Mouse (Mus musculus) brain, embryonic 18.5 days (tissue): ENCODE measurements around the gene Sparcl1.

ENCODE experiments used
- DNase-seq: peaks from one replicate; pipeline ENCODE4 v3.0.0-alpha.2; 2012; ENCODE audit warnings: low read depth, low spot score

Gene Sparcl1

GRCm38 (mm10) chr5:104062773-104063551 lies 50.6 kb downstream of the Sparcl1 start:
- DNase-seq = no peak

DNA sequence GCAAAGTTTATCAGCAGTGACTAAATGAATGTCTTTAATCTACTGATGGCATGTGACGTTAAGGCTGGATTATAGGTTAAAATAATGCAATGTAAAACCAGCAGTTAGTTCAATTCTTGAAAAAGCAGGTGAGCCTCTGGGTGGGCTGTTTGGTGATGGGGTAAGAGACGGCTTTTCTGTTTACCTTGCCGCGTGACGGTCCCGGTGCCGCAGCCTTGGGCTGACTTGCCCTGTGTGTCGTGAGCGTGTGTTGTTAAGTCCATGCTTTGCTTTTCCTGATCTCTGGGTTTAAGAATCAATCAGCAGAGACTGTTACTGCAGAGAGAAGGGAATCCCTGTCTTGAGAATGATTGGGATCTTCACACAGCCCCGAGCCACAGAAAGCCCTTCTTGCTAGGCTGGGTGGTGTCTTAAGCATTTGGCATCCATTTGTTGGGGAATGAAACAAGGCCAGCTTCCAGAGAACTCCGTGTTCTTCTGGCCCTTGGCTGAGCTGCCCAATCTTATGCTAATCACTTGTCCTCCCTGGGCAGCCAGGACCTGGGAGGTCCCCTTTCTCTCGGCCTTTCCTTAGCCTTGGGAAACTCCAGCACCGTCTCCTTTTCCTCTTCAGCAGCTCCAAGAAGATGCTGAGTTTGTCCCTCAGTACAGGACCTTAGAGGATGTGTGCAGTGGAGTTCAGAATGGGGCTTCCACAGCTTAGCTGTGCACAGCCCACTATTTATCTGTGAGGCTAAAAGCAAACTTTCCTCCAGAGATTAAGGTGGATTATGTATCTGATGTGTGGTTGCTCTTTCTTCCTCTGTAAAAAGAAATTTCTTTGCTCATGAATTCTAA lies 51.4 kb downstream of the Sparcl1 start:
- no peak for DNase-seq

- no peak for DNase-seq
Observed at GRCm38 (mm10) chr5:104060429-104060828, 53.1 kb downstream of the Sparcl1 start.

- no peak for DNase-seq
Observed at GRCm38 (mm10) chr5:104059628-104060027, 53.9 kb downstream of the Sparcl1 start.

- DNase-seq = no peak
Observed at GRCm38 (mm10) chr5:104058021-104058420, 55.5 kb downstream of the Sparcl1 start.

- DNase-seq = no peak
Observed at GRCm38 (mm10) chr5:104056295-104056694, 57.2 kb downstream of the Sparcl1 start.

GRCm38 (mm10) chr5:104055816-104056215 lies 57.7 kb downstream of the Sparcl1 start:
- no peak for DNase-seq

DNA sequence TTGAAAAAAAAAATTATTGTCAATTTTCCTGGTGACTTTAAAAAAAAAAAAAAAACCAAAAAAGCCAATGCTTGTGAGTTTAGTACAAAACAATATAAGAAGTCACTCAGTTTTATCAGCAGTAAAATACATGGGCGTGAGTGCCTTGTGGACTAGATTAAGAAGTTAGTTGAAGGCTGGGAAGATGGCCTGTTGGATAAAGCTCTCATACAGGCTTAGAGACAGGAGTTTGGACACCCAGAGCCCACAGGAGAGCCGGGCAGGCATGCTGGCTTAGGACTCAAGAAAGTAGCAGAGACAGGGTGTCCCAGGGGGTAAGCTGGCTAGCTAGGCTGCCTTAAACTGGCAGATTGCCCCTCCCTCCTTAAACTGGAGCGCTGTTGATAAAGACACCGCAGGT lies 58.6 kb downstream of the Sparcl1 start:
- no peak for DNase-seq

DNA sequence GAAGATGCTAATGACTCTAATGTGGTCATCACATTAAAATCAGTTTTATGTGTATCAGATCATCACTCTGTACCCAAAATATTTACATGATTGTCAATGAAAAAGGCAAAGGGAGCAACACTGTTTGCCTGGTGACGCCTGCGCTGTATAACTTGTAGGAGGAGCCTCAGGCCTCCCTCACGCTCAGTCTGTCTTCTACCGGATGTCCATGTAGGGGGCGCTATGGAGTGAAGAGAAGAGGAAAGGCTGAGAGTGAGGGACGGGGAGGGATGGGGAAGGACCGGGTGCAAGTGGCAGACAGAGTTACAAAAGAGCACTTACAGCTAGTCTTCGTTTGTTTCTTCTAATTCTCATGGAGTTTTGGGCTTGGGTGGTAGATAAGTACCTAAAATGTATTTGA lies 60.6 kb downstream of the Sparcl1 start:
- no peak for DNase-seq

GRCm38 (mm10) chr5:104048139-104048538 lies 65.4 kb downstream of the Sparcl1 start:
- no peak for DNase-seq

DNA sequence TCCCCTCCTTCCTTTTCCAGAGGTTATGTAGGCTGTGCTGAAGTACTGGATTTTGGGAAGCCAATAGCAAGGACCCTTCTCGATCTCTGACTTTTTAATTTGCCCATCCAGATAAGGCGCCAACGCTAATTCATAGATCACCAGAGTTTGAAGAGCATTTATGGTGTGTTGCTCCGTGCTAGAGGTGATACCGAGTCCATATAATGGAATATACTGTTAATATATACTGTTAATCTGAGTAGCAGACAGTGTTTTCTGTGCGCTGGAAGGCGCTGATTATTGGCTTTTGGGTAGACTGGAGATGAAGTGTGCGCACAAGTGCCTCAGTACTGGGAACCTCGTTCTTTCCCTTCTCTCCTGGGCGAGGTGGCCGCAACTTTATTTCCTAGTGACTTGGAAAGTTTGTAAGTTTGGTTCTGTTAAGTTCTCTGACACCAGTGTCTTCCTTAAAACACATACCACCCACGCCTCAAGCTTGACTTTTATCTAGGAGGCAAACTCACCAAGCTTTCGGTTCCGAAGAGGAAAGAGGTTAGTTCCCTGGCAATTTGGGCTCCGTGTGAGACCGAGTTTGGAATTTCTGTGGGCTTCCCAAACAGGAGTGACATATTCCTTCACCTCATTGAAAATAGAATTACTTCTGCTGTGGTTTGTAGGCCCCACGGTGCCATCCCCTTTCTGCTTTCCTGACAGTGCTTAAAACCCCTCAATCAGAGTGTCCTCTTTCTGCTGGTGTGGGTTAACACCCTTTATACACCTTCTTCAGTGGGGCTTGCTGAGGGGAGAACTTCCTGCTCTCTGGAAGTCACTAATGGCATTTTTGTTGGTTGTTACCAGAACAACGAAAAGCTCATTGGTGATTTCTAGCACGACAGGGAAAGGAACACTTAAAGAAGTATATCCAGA lies 66.1 kb downstream of the Sparcl1 start:
- no peak for DNase-seq

GRCm38 (mm10) chr5:104046256-104047199 lies 67.0 kb downstream of the Sparcl1 start, which contains the start of gene Nudt9:
Nudt9 (plus strand) TSS chr5:104046306.
- peak; percentile 95 for DNase-seq

GRCm38 (mm10) chr5:104043704-104044103 lies 69.8 kb downstream of the Sparcl1 start:
- no peak for DNase-seq

DNA sequence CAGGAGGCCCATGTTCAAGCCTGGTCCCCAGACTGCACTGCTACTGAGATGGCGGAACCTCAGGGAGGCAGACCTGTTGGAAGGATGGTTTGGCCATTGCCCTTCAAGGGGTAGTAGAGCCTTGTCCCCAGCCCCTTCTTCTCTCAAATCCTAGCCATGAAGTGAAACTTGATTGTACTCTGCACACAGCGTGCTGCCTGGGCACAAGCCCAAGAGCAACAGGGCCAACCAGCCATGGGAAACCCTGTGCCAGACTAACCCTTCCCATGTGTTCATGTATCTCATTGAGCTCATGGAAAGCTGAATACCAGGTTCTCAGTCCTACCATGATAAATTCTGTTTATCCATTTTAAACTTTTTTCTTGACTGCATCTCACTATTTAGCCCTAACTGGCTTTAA lies 70.6 kb downstream of the Sparcl1 start:
- DNase-seq = no peak

- DNase-seq = no peak
Observed at GRCm38 (mm10) chr5:104039154-104039932, 74.2 kb downstream of the Sparcl1 start.

GRCm38 (mm10) chr5:104036686-104037085 lies 76.8 kb downstream of the Sparcl1 start:
- no peak for DNase-seq

DNA sequence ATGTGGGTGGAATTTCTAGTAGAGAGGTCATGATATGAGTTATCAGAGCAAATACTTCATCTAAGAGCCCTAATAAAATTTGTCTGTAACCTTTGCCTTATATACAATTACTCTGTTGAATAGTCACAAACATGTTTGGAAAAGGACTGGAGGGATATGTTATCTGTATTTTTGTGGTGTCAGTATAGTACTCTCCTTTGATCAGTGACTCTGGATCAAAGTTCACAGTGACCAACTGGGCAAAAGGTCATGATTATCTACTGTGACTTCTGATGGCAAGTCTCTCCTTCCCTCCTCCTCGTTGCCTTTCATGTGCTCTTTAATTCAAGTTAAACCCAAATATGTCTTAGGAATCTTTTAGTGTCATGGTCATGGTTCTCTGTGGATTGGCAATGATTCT lies 77.7 kb downstream of the Sparcl1 start:
- DNase-seq = no peak

GRCm38 (mm10) chr5:104035066-104035465 lies 78.5 kb downstream of the Sparcl1 start:
- DNase-seq = no peak

DNA sequence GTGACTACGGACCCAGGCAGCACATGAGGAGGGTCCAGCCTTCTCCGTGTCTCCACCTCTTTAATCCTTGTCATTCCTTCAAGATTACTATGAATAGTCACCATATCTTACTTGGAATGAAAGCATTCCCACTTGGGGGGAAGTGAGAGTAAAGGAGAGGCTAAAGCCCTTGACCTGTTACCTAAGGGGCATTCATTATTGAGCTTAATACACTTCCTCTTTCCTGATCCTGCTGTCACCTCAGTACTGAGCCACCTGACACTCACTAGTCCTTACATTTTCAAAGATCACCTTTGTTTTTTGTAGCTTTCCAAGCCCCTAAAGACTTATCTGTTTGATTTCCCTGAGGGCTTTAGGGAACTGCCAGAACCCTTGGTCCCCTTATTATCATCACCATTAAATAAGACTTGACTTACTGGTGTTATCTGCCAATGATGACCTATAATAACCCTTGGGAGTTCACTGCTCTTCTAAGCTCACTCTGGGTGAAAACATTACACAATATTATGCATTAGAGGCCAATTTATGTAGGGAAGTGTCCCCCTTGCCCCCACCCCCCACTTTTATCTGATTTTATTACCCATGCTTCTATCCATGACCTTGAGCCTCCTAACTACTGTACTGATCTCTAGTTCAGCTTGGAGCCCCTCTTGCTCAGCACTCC lies 81.0 kb downstream of the Sparcl1 start:
- no peak for DNase-seq
